Mouse (Mus musculus): ENCODE measurements around the gene Zap70.

- no peak for TF ChIP-seq ZKSCAN1 (IDR thresholded peaks at IDR 0.05; ENCODE audit: borderline replicate concordance, low read depth, low read length)
- TF ChIP-seq MAZ (IDR thresholded peaks at IDR 0.05; ENCODE audit: low read depth, low read length) = no peak
- TF ChIP-seq TBP (conservative IDR thresholded peaks at IDR 0.05; ENCODE audit: low read depth, low read length) = no peak
- no peak for TF ChIP-seq POLR2AphosphoS2 (IDR thresholded peaks at IDR 0.05; ENCODE audit: low read depth, low read length)
- no peak for TF ChIP-seq USF1 (IDR thresholded peaks at IDR 0.05; ENCODE audit: low read depth, low read length)
- TF ChIP-seq CTCF (conservative IDR thresholded peaks at IDR 0.05 in 1 of 2, IDR thresholded peaks at IDR 0.05 in 1 of 2; ENCODE audit: low read depth in 2 of 2, low read length in 2 of 2) = no peak
- no peak for TF ChIP-seq POLR2A (IDR thresholded peaks at IDR 0.05; ENCODE audit: low read depth, low read length)
These were observed 15.9 kb upstream of the Zap70 start for GRCm38 (mm10) chr1:36745661-36746060.
